Mouse (Mus musculus) kidney, embryonic 16.5 days (tissue): Measurements from ENCODE around the gene Wasf1. TPM values are rescaled to one million over a fixed set of nuclear protein-coding genes. Genes with fewer than 3 reads are reported as not detected.

Experiments used
- ATAC-seq: fragments of 200-750 bp; cut with Nextera tagmentation; 2 replicates; pipeline ENCODE4 v1.8.0; 2017; ENCODE audit warnings: moderate TSS enrichment; ENCODE audit not compliant: low FRiP score, low TSS enrichment
- H3K27ac ChIP-seq: fragments of 300-500 bp; sonication (generic); 2 replicates; pipeline ENCODE4 v1.5.1; 2014; ENCODE audit warnings: low read length
- H3K27me3 ChIP-seq: fragments of 300-500 bp; sonication (generic); 2 replicates; pipeline ENCODE4 v1.6.1; 2014; ENCODE audit warnings: low read length, control low read depth, mixed read lengths; ENCODE audit not compliant: insufficient read depth
- H3K36me3 ChIP-seq: fragments of 300-500 bp; sonication (generic); 2 replicates; pipeline ENCODE4 v1.6.1; 2014; ENCODE audit warnings: low read length, control low read depth, mixed read lengths; ENCODE audit not compliant: insufficient read depth
- H3K4me1 ChIP-seq: fragments of 300-500 bp; sonication (generic); 2 replicates; pipeline ENCODE4 v1.6.1; 2014; ENCODE audit warnings: low read length, control low read depth, mixed read lengths; ENCODE audit not compliant: insufficient read depth
- H3K4me2 ChIP-seq: fragments of 300-500 bp; sonication (generic); replicated peaks from 2 replicates; pipeline ENCODE4 v1.6.1; 2014; ENCODE audit warnings: low read depth, low read length
- H3K4me3 ChIP-seq: fragments of 300-500 bp; sonication (generic); 2 replicates; pipeline ENCODE4 v1.5.1; 2014; ENCODE audit warnings: mild to moderate bottlenecking, low read length
- H3K9ac ChIP-seq: fragments of 300-500 bp; sonication (generic); replicated peaks from 2 replicates; pipeline ENCODE4 v1.6.1; 2014; ENCODE audit warnings: low read length
- H3K9me3 ChIP-seq: fragments of 300-500 bp; sonication (generic); 2 replicates; pipeline ENCODE4 v1.6.1; 2016; ENCODE audit warnings: low read length, control low read depth
- WGBS: fragments of 180-500 bp; shearing (Covaris S2); extraction: QIAGEN DNeasy Blood & Tissue Kit; methylation state at CpG from one replicate; pipeline ENCODE4 v1.1.7; 2014; 5-methylcytosine and 5-hydroxymethylcytosine counted together
- polyA plus RNA-seq: library from polyadenylated mRNA; unstranded; fragments of >200 nt; fragmentation: Nextera tagmentation; extraction: Ambion mirVana; gene quantifications from 2 replicates; pipeline ENCODE4 v1.2.1, GENCODE M21; 2015

Gene Wasf1
- polyA plus RNA-seq, 1 experiment from 2014 or later: 17.5 TPM

DNA sequence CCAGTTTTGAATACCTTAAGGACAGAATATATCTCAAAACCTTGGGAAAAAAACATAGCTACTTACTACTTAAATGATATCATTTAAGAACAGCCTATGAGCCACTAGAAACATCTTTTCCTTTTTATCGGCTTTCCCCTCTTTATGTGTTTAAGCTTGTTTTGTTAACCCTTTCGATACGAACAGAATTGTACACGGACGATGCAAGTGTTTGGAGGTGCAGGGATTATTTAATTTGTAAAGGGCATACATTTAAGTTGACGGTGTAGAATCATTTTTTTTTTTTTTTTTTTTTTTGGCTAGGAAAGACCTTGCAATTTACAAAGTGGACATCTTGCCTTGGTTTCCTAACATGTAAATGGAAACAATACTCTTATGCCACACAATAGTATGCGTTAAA, 2.2 kb downstream of the Wasf1 start:
- Histone ChIP-seq H3K4me3 (no peak overlapping the region), H3K36me3 (no peaks in the 10 kb centered on the region), H3K9ac (no peak overlapping the region), H3K27ac (no peak overlapping the region), H3K27me3 (no peaks in the 10 kb centered on the region), H3K9me3 (no peaks in the 10 kb centered on the region), H3K4me1 (peaks cover 11% of the 10 kb centered on the region), H3K4me2 (0 out of 2 replicates have a peak overlapping the region, but pooled peaks have one; percentile 21)
- ATAC-seq: no peak
- 79% methylated on average over 7 of the region's 7 CpGs for WGBS

DNA sequence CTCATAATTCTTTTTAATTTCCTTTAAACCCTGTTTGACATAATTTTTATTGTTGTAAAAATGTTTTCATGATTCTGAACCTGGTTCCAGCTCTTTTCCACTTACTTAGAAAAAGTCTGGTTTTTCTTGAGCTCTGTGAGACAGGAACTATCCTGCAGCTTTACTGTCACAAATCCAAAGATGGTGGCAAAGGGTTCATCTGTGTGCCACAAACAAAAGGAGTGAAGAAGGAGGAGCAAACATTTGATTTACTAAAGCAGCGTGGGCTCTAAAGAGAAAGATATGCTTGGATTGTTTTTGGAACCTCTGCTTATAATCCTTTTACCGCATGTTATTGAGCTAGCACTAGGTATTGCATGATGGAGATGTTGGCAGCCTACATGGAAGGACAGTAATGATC, 4.0 kb downstream of the Wasf1 start:
- Histone ChIP-seq H3K27me3 (no peaks in the 10 kb centered on the region), H3K36me3 (no peaks in the 10 kb centered on the region), H3K4me3 (no peak overlapping the region), H3K4me2 (no peak overlapping the region), H3K9me3 (no peaks in the 10 kb centered on the region), H3K27ac (no peak overlapping the region), H3K9ac (no peak overlapping the region), H3K4me1 (no peaks in the 10 kb centered on the region)
- ATAC-seq: no peak
- WGBS: 76% methylated on average over 2 of the region's 2 CpGs

- no peaks in the 10 kb centered on the region for H3K36me3 ChIP-seq
- H3K9ac ChIP-seq: no peak overlapping the region
- no peak overlapping the region for H3K4me2 ChIP-seq
- no peak for ATAC-seq
- H3K4me3 ChIP-seq: no peak overlapping the region
- no peaks in the 10 kb centered on the region for H3K27me3 ChIP-seq
- H3K27ac ChIP-seq: no peak overlapping the region
- WGBS: 72% methylated on average over 4 of the region's 4 CpGs
- no peaks in the 10 kb centered on the region for H3K4me1 ChIP-seq
- no peaks in the 10 kb centered on the region for H3K9me3 ChIP-seq
These were observed 5.9 kb downstream of the Wasf1 start for GRCm38 (mm10) chr10:40889146-40889545.

GRCm38 (mm10) chr10:40895765-40896164, 12.5 kb downstream of the Wasf1 start:
- no peaks in the 10 kb centered on the region for H3K36me3 ChIP-seq
- 87% methylated on average over 12 of the region's 12 CpGs for WGBS
- H3K27ac ChIP-seq: no peak overlapping the region
- H3K4me2 ChIP-seq: no peak overlapping the region
- H3K9me3 ChIP-seq: no peaks in the 10 kb centered on the region
- H3K27me3 ChIP-seq: no peaks in the 10 kb centered on the region
- H3K4me1 ChIP-seq: 0 out of 2 replicates have a peak, but pooled peaks cover 7% of the 10 kb centered on the region
- H3K4me3 ChIP-seq: no peak overlapping the region
- ATAC-seq: no peak
- H3K9ac ChIP-seq: no peak overlapping the region

DNA sequence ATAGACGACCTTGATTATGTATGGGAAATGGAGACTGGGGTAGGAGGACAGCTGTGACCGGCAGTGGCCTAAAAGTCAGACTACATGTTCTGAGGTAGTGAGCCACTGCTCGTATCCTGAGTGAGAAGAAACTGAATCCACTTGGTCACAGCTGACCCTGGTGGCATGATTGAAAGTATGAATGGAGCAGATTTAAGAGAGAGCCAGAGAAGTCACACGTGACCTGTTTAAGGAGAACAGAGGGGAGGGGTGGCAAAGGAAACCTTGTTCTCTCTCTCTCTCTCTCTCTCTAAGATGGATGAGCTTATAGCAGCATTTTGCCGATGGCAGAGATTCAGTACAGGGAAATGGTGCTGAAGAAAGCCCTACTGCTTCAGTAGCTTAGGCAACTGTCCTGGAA, 13.4 kb downstream of the Wasf1 start:
- 36% methylated on average over 5 of the region's 5 CpGs for WGBS
- Histone ChIP-seq H3K4me2 (no peak overlapping the region), H3K9me3 (no peaks in the 10 kb centered on the region), H3K27ac (no peak overlapping the region), H3K36me3 (no peaks in the 10 kb centered on the region), H3K4me3 (no peak overlapping the region), H3K27me3 (no peaks in the 10 kb centered on the region), H3K4me1 (0 out of 2 replicates have a peak, but pooled peaks cover 7% of the 10 kb centered on the region), H3K9ac (no peak overlapping the region)
- no peak for ATAC-seq

DNA sequence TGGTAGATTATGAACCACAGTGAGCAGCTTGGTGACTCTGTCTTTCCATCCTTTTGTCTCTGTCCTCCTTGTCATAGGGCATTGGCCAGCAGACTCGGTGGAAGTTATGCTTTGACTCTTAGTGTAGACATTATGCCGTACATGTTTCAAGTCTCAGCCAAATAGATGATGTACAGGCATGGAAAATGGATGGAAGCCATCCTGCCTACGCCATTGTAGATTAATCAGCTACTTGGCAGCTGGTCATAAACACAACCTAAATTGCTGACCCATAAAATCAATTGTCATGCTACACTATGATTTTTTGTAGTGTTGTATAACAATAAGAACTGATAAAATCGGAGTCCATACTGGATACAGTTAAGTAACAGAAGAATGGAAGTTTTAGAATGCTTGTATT, 18.5 kb downstream of the Wasf1 start:
- no peaks in the 10 kb centered on the region for H3K9me3 ChIP-seq
- no peak for ATAC-seq
- H3K9ac ChIP-seq: no peak overlapping the region
- no peaks in the 10 kb centered on the region for H3K27me3 ChIP-seq
- WGBS: 90% methylated on average over 4 of the region's 4 CpGs
- H3K4me3 ChIP-seq: no peak overlapping the region
- no peaks in the 10 kb centered on the region for H3K36me3 ChIP-seq
- H3K27ac ChIP-seq: no peak overlapping the region
- H3K4me1 ChIP-seq: 0 out of 2 replicates have a peak, but pooled peaks cover 3% of the 10 kb centered on the region
- no peak overlapping the region for H3K4me2 ChIP-seq

- Histone ChIP-seq H3K9ac (no peak overlapping the region), H3K27me3 (no peaks in the 10 kb centered on the region), H3K4me2 (no peak overlapping the region), H3K27ac (no peak overlapping the region), H3K4me1 (0 out of 2 replicates have a peak, but pooled peaks cover 3% of the 10 kb centered on the region), H3K9me3 (no peaks in the 10 kb centered on the region), H3K36me3 (no peaks in the 10 kb centered on the region), H3K4me3 (no peak overlapping the region)
- 74% methylated on average over 1 of the region's 1 CpGs for WGBS
- ATAC-seq: no peak
These were observed 22.9 kb downstream of the Wasf1 start for GRCm38 (mm10) chr10:40906131-40906530.

- WGBS: 59% methylated on average over 7 of the region's 7 CpGs
- no peaks in the 10 kb centered on the region for H3K36me3 ChIP-seq
- H3K4me2 ChIP-seq: no peak overlapping the region
- H3K4me3 ChIP-seq: no peak overlapping the region
- H3K27ac ChIP-seq: no peak overlapping the region
- ATAC-seq: no peak
- H3K4me1 ChIP-seq: 0 out of 2 replicates have a peak, but pooled peaks cover 3% of the 10 kb centered on the region
- no peaks in the 10 kb centered on the region for H3K9me3 ChIP-seq
- no peak overlapping the region for H3K9ac ChIP-seq
- H3K27me3 ChIP-seq: no peaks in the 10 kb centered on the region
These were observed 23.5 kb downstream of the Wasf1 start for GRCm38 (mm10) chr10:40906802-40907201.

DNA sequence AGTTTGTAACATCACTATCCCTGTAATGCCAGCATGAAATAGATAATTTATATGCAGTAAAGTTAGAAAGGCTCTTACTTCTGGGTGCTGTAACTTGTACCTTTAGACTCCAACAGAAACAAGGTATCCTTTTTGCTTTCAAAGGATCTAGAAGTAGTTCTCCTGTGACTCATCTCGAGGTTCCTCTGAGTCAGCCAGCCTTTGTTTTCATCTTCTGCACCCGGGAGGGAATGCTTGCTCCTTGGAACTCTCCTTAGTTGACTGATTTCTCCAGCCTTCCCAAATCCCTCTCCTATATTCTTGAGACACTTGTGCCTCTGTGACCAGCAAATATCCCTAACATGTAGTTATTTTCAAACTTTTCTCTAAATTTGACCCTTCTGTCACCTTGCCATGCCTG, 25.3 kb downstream of the Wasf1 start:
- no peak overlapping the region for H3K9ac ChIP-seq
- no peak overlapping the region for H3K4me2 ChIP-seq
- 0 out of 2 replicates have a peak, but pooled peaks cover 3% of the 10 kb centered on the region for H3K4me1 ChIP-seq
- ATAC-seq: no peak
- H3K36me3 ChIP-seq: no peaks in the 10 kb centered on the region
- H3K9me3 ChIP-seq: no peaks in the 10 kb centered on the region
- H3K27ac ChIP-seq: no peak overlapping the region
- WGBS: 38% methylated on average over 2 of the region's 2 CpGs
- H3K27me3 ChIP-seq: no peaks in the 10 kb centered on the region
- H3K4me3 ChIP-seq: no peak overlapping the region

DNA sequence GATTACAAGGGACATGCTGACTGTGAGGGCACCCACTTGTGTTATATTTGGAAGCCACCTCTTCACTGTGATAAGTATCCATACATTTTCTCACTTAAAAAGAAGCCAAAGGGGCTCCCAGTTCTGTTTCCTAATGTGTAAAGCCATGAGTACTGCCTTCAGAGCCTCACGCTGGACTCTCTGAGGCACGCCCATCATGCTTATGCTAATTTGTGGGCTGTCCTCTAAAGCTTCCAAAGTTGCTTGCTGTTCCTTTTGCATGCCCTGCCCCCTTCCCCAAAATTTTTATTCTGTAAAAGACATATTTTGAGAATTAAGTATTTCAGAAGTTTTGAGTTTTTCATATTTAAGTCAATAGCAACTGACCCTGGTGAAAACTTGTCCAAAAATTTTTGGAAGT, 27.5 kb downstream of the Wasf1 start:
- H3K4me1 ChIP-seq: 0 out of 2 replicates have a peak, but pooled peaks cover 3% of the 10 kb centered on the region
- H3K9ac ChIP-seq: no peak overlapping the region
- H3K4me3 ChIP-seq: no peak overlapping the region
- H3K27me3 ChIP-seq: no peaks in the 10 kb centered on the region
- no peak overlapping the region for H3K27ac ChIP-seq
- WGBS: 66% methylated on average over 2 of the region's 2 CpGs
- no peaks in the 10 kb centered on the region for H3K36me3 ChIP-seq
- no peak for ATAC-seq
- H3K9me3 ChIP-seq: no peaks in the 10 kb centered on the region
- no peak overlapping the region for H3K4me2 ChIP-seq
